Mouse (Mus musculus): ENCODE measurements around the gene Gch1.

DNA sequence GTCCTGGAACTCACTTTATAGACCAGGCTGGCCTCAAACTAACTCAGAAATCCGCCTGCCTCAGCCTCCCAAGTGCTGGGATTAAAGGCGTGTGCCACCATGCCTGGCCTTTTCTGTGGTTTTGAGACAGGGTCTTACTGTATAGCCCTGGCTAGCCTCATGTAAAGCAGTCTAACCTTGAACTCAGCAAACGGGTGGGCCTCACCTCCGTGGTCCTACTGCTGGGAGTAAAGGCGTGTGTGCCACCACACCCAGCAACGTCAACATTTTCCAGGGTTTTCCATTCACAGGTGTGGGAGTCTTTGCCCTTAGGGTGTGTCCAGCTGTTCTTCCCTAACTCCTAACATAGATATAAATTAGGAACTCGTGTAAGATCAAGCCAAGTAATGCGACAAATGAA is 36.7 kb upstream of the Gch1 start:
- no peak for TF ChIP-seq CTCF (IDR thresholded peaks at IDR 0.05; ENCODE audit: low read depth, low read length)
- TF ChIP-seq TAL1 (conservative IDR thresholded peaks at IDR 0.05; ENCODE audit: low read depth, low read length): no peak
- TF ChIP-seq GATA1 (IDR thresholded peaks at IDR 0.05; ENCODE audit: borderline replicate concordance, low read length): no peak

Measured in G1E (cell line).